Mouse (Mus musculus): ENCODE results near the gene Flywch2. TPM values are rescaled to one million over a fixed set of nuclear protein-coding genes. Genes with fewer than 3 reads are reported as not detected.
A peak's percentile ranks its signal among the peaks of the same experiment; 100 is the strongest.

The Flywch2 gene
- total RNA-seq (2014; fragmentation: Nextera tagmentation) (3.1 and 5.6 TPM in 2 replicates), total RNA-seq (2017) (not detected in 2 replicates)

- peak; percentile 82 for ATAC-seq (replicated peaks; ENCODE audit: low FRiP score, low TSS enrichment, poor library complexity, severe bottlenecking)
Observed at GRCm38 (mm10) chr17:23785561-23786471, at the start of gene Flywch2. Gene Flywch2 (minus strand): TSS chr17:23786081.

GRCm38 (mm10) chr17:23831201-23831600 is 45.3 kb upstream of the Flywch2 start:
- ATAC-seq (replicated peaks; ENCODE audit: low FRiP score, low TSS enrichment, poor library complexity, severe bottlenecking), result no peak

- ATAC-seq (replicated peaks; ENCODE audit: low FRiP score, low TSS enrichment, poor library complexity, severe bottlenecking), result peak; percentile 72
Observed at GRCm38 (mm10) chr17:23829064-23829619, 43.3 kb upstream of the Flywch2 start, which contains the start of gene Elob. Gene Elob (minus strand): TSS chr17:23829136.

GRCm38 (mm10) chr17:23828271-23829001 is 42.6 kb upstream of the Flywch2 start:
- ATAC-seq (replicated peaks; ENCODE audit: low FRiP score, low TSS enrichment, poor library complexity, severe bottlenecking), result peak; percentile 52

- ATAC-seq (replicated peaks; ENCODE audit: low FRiP score, low TSS enrichment, poor library complexity, severe bottlenecking), result no peak
Observed at GRCm38 (mm10) chr17:23825591-23825990, 39.7 kb upstream of the Flywch2 start.

GRCm38 (mm10) chr17:23823614-23824013 is 37.7 kb upstream of the Flywch2 start:
- no peak for ATAC-seq (replicated peaks; ENCODE audit: low FRiP score, low TSS enrichment, poor library complexity, severe bottlenecking)

- no peak for ATAC-seq (replicated peaks; ENCODE audit: low FRiP score, low TSS enrichment, poor library complexity, severe bottlenecking)
Observed at GRCm38 (mm10) chr17:23823018-23823417, 37.1 kb upstream of the Flywch2 start.

- ATAC-seq (replicated peaks; ENCODE audit: low FRiP score, low TSS enrichment, poor library complexity, severe bottlenecking), result no peak
Observed at GRCm38 (mm10) chr17:23822094-23822493, 36.2 kb upstream of the Flywch2 start.

- ATAC-seq (replicated peaks; ENCODE audit: low FRiP score, low TSS enrichment, poor library complexity, severe bottlenecking), result no peak
Observed at GRCm38 (mm10) chr17:23820731-23821130, 34.9 kb upstream of the Flywch2 start.

GRCm38 (mm10) chr17:23819235-23819634 is 33.4 kb upstream of the Flywch2 start:
- ATAC-seq (replicated peaks; ENCODE audit: low FRiP score, low TSS enrichment, poor library complexity, severe bottlenecking), result no peak

- no peak for ATAC-seq (replicated peaks; ENCODE audit: low FRiP score, low TSS enrichment, poor library complexity, severe bottlenecking)
Observed at GRCm38 (mm10) chr17:23818579-23818978, 32.7 kb upstream of the Flywch2 start.

GRCm38 (mm10) chr17:23815641-23816040 is 29.8 kb upstream of the Flywch2 start:
- no peak for ATAC-seq (replicated peaks; ENCODE audit: low FRiP score, low TSS enrichment, poor library complexity, severe bottlenecking)

- ATAC-seq (replicated peaks; ENCODE audit: low FRiP score, low TSS enrichment, poor library complexity, severe bottlenecking), result no peak
Observed at GRCm38 (mm10) chr17:23807918-23808317, 22.0 kb upstream of the Flywch2 start.

- ATAC-seq (replicated peaks; ENCODE audit: low FRiP score, low TSS enrichment, poor library complexity, severe bottlenecking), result peak; percentile 27
Observed at GRCm38 (mm10) chr17:23806867-23807266, 21.0 kb upstream of the Flywch2 start.

GRCm38 (mm10) chr17:23804426-23805085 is 18.7 kb upstream of the Flywch2 start:
- ATAC-seq (replicated peaks; ENCODE audit: low FRiP score, low TSS enrichment, poor library complexity, severe bottlenecking), result no peak

GRCm38 (mm10) chr17:23803366-23804041 is 17.6 kb upstream of the Flywch2 start:
- 0 out of 2 replicates have a peak, but pooled peaks have one; percentile 11 for ATAC-seq (replicated peaks; ENCODE audit: low FRiP score, low TSS enrichment, poor library complexity, severe bottlenecking)

GRCm38 (mm10) chr17:23802746-23803365 is 17.0 kb upstream of the Flywch2 start:
- peak; percentile 95 for ATAC-seq (replicated peaks; ENCODE audit: low FRiP score, low TSS enrichment, poor library complexity, severe bottlenecking)

- no peak for ATAC-seq (replicated peaks; ENCODE audit: low FRiP score, low TSS enrichment, poor library complexity, severe bottlenecking)
Observed at GRCm38 (mm10) chr17:23801627-23802026, 15.7 kb upstream of the Flywch2 start.

Measured in megakaryocyte-erythroid progenitor cell, adult 5-6 weeks (primary cell).